Mouse (Mus musculus) C2C12 (cell line): ENCODE data around the gene Amh. TPM values are rescaled to one million over a fixed set of nuclear protein-coding genes. Genes with fewer than 3 reads are reported as not detected.

Source experiments
- H3K27me3 ChIP-seq: one replicate; pipeline ENCODE4 v1.6.1; 2011; ENCODE audit not compliant: control insufficient read depth, insufficient read depth, insufficient read length
- H3K36me3 ChIP-seq: one replicate; pipeline ENCODE4 v1.6.1; 2011; ENCODE audit not compliant: control insufficient read depth, insufficient read depth
- H3K4me3 ChIP-seq: one replicate; pipeline ENCODE4 v1.5.1; 2011; ENCODE audit warnings: mild to moderate bottlenecking, control low read depth; ENCODE audit not compliant: poor library complexity, insufficient read depth, severe bottlenecking
- H3K79me2 ChIP-seq: one replicate; pipeline ENCODE4 v1.6.1; 2011; ENCODE audit not compliant: control insufficient read depth, insufficient read depth
- H3K79me3 ChIP-seq: one replicate; pipeline ENCODE4 v1.6.1; 2011; ENCODE audit warnings: low read depth, control low read depth
- H3ac ChIP-seq: one replicate; pipeline ENCODE3; 2011; ENCODE audit warnings: low read depth; ENCODE audit not compliant: control insufficient read depth, insufficient read length
- CEBPB ChIP-seq: IDR thresholded peaks from one replicate; pipeline ENCODE4 v1.6.1; 2011; ENCODE audit warnings: low read depth, mild to moderate bottlenecking, control low read depth, moderate library complexity
- CTCF ChIP-seq: IDR thresholded peaks from one replicate; pipeline ENCODE4 v1.5.1; 2011; ENCODE audit not compliant: control insufficient read depth, insufficient read depth, insufficient read length
- FOSL1 ChIP-seq: IDR thresholded peaks from one replicate; pipeline ENCODE4 v1.8.0; 2011; ENCODE audit warnings: mild to moderate bottlenecking, low read length; ENCODE audit not compliant: poor library complexity, insufficient read depth, severe bottlenecking
- MAX ChIP-seq: IDR thresholded peaks from one replicate; pipeline ENCODE4 v1.6.1; 2011; ENCODE audit warnings: mild to moderate bottlenecking, control low read depth
- MYOD1 ChIP-seq: IDR thresholded peaks from one replicate; pipeline ENCODE4 v1.6.1; 2011; ENCODE audit warnings: low read depth; ENCODE audit not compliant: control insufficient read depth, insufficient read length
- MYOG ChIP-seq: IDR thresholded peaks from one replicate; pipeline ENCODE4 v1.6.1; 2011; ENCODE audit not compliant: control insufficient read depth, insufficient read length; ENCODE audit errors: extremely low read depth
- USF1 ChIP-seq: IDR thresholded peaks from one replicate; pipeline ENCODE4 v1.6.1; 2011; ENCODE audit warnings: low read depth, mild to moderate bottlenecking, control low read depth, moderate library complexity
- polyA plus RNA-seq: library from polyadenylated mRNA; unstranded; fragments of >200 nt; fragmentation: generic; extraction: Trizol; gene quantifications from one replicate; pipeline ENCODE4 v1.2.1, GENCODE M21; 2012; ENCODE audit warnings: missing spikeins

Amh gene
- polyA plus RNA-seq, 1 experiment = 0.87 TPM

- TF ChIP-seq MYOD1 = no peak
- TF ChIP-seq FOSL1 = no peak
- TF ChIP-seq CTCF = no peak
- TF ChIP-seq USF1 = no peak
- no peak for TF ChIP-seq CEBPB
- TF ChIP-seq MAX = no peak
- TF ChIP-seq MYOG = no peak
- peaks cover 41% of the 10 kb centered on the region for H3K79me3 ChIP-seq
- H3K79me2 ChIP-seq = peaks cover 63% of the 10 kb centered on the region
- peaks cover 70% of the 10 kb centered on the region for H3K36me3 ChIP-seq
- H3K4me3 ChIP-seq = no peak overlapping the region
- no peak overlapping the region for H3ac ChIP-seq
- no peaks in the 10 kb centered on the region for H3K27me3 ChIP-seq
Observed at GRCm38 (mm10) chr10:80766161-80766815, 38.8 kb upstream of the Amh start.

DNA sequence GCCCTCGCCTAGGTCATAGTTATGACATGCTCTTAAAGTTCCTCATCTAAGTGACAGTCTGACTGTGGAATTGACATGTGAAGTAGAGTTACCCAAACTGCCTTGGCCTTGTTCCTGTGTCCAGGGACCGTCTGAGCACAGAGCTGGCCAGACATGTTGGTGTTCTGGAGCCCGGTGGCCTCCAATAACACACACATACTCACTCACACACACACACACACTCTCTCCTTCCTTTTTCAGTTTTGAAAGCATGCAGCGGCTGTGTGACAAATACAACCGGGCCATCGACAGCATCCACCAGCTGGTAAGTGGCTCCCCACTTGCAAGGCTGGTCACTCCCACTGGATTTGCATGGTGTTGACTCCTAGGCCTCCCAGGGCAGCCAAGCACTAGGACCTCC is 36.7 kb upstream of the Amh start:
- H3K36me3 ChIP-seq = peaks cover 90% of the 10 kb centered on the region

GRCm38 (mm10) chr10:80773816-80774215 is 31.2 kb upstream of the Amh start:
- no peak overlapping the region for H3ac ChIP-seq
- peaks cover 27% of the 10 kb centered on the region for H3K79me2 ChIP-seq
- H3K36me3 ChIP-seq = peaks cover 99% of the 10 kb centered on the region
- no peak for TF ChIP-seq CTCF
- TF ChIP-seq USF1 = no peak
- TF ChIP-seq FOSL1 = no peak
- TF ChIP-seq MYOD1 = no peak
- TF ChIP-seq MAX = no peak
- TF ChIP-seq CEBPB = no peak
- no peak for TF ChIP-seq MYOG
- H3K79me3 ChIP-seq = peaks cover 10% of the 10 kb centered on the region
- no peaks in the 10 kb centered on the region for H3K27me3 ChIP-seq
- no peak overlapping the region for H3K4me3 ChIP-seq

More for the DNA sequence above, 36.7 kb upstream of the Amh start:
- no peak overlapping the region for H3ac ChIP-seq
- TF ChIP-seq CEBPB = no peak
- no peak for TF ChIP-seq CTCF
- no peak for TF ChIP-seq MYOG
- no peak for TF ChIP-seq USF1
- TF ChIP-seq FOSL1 = no peak
- no peak for TF ChIP-seq MYOD1
- TF ChIP-seq MAX = no peak
- H3K4me3 ChIP-seq = no peak overlapping the region
- peaks cover 24% of the 10 kb centered on the region for H3K79me3 ChIP-seq
- no peaks in the 10 kb centered on the region for H3K27me3 ChIP-seq
- H3K79me2 ChIP-seq = peaks cover 43% of the 10 kb centered on the region

GRCm38 (mm10) chr10:80774549-80774948 is 30.5 kb upstream of the Amh start:
- Histone ChIP-seq H3K79me2 (peaks cover 27% of the 10 kb centered on the region), H3K27me3 (no peaks in the 10 kb centered on the region), H3K4me3 (no peak overlapping the region), H3ac (no peak overlapping the region), H3K36me3 (peaks cover 99% of the 10 kb centered on the region), H3K79me3 (peaks cover 10% of the 10 kb centered on the region)
- TF ChIP-seq MAX (no peak), USF1 (no peak), CEBPB (no peak), MYOG (no peak), CTCF (peak; percentile 73), FOSL1 (no peak), MYOD1 (no peak)

GRCm38 (mm10) chr10:80774981-80775380 is 30.1 kb upstream of the Amh start:
- Histone ChIP-seq H3K4me3 (no peak overlapping the region), H3K27me3 (no peaks in the 10 kb centered on the region), H3K79me3 (peaks cover 10% of the 10 kb centered on the region), H3ac (no peak overlapping the region), H3K36me3 (peaks cover 99% of the 10 kb centered on the region), H3K79me2 (peaks cover 27% of the 10 kb centered on the region)
- no peak for TF ChIP-seq FOSL1

DNA sequence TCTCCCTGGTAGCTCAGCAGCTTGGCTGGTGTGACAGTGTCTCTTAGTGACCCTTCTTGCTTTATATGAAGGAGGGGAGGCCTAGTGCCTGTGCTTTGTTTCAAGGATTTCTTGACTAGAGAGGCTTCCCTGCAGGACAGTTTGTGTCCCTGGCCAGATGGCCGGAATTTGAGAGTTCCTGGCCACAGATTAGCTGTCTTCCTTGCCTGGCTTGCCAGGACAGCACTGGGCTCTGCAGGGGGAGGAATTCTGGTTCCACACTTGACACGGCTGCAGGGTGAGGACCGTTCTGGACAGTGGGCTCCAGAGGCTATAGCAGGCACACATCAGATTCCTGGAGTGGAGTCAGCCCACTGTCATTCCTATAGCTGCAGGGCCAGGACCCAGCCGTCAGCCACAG is 29.3 kb upstream of the Amh start:
- H3K79me3 ChIP-seq = peaks cover 10% of the 10 kb centered on the region
- H3K27me3 ChIP-seq = no peaks in the 10 kb centered on the region
- TF ChIP-seq MAX = no peak
- no peak for TF ChIP-seq MYOD1
- TF ChIP-seq MYOG = no peak
- TF ChIP-seq CTCF = no peak
- no peak for TF ChIP-seq FOSL1
- no peak for TF ChIP-seq CEBPB
- TF ChIP-seq USF1 = no peak
- H3ac ChIP-seq = no peak overlapping the region
- H3K4me3 ChIP-seq = no peak overlapping the region
- peaks cover 99% of the 10 kb centered on the region for H3K36me3 ChIP-seq
- peaks cover 27% of the 10 kb centered on the region for H3K79me2 ChIP-seq
